Mouse (Mus musculus): Measurements from ENCODE around the gene Dnah2. TPM values are rescaled to one million over a fixed set of nuclear protein-coding genes. Genes with fewer than 3 reads are reported as not detected.
"Not testable (repeated sequence)": the region's sequence is repeated elsewhere in the genome, so short reads cannot be mapped to it uniquely, and the experiment has no call there.

The Dnah2 gene
- total RNA-seq, 1 experiment = 0.98 TPM

- in situ Hi-C loops (cut with MboI; ENCODE audit: low sequenced_read_pairs in 2 of 2, unreplicated experiment in 2 of 2) = no loop called here
- Histone ChIP-seq H3K27ac (ENCODE audit: insufficient read depth, low read depth, low read length, poor library complexity, severe bottlenecking) (no peak overlapping the region), H3K4me3 (ENCODE audit: insufficient read depth in 1 of 2, low read depth in 1 of 2, low read length in 2 of 2, poor library complexity in 1 of 2, severe bottlenecking in 1 of 2) (peak overlapping the region; percentile 80 to 91; a peak in 3 of 4 replicates), H3K36me3 (ENCODE audit: control insufficient read depth, insufficient read depth, low read length, poor library complexity, severe bottlenecking) (peaks cover 14% of the 10 kb centered on the region; the same call in 1 of the 2 replicates), H3K9me3 (ENCODE audit: control insufficient read depth, insufficient read depth, low read depth, low read length) (no peaks in the 10 kb centered on the region), H3K4me1 (ENCODE audit: control insufficient read depth in 2 of 2, insufficient read depth in 2 of 2, low read length in 2 of 2, poor library complexity in 1 of 2) (peaks cover 0 to 9% of the 10 kb centered on the region in 2 experiments; a peak in 1 of 4 replicates), H3K9ac (ENCODE audit: insufficient read depth, low read depth, low read length, poor library complexity, severe bottlenecking) (peak overlapping the region; percentile 97)
- DNase-seq (ENCODE audit: low read depth, low spot score) = no peak
- TF ChIP-seq MAFK (IDR thresholded peaks at IDR 0.05; ENCODE audit: insufficient read depth, low read depth, low read length) = no peak
- TF ChIP-seq HCFC1 (IDR thresholded peaks at IDR 0.05; ENCODE audit: borderline replicate concordance, insufficient read depth, low read length) = no peak
- TF ChIP-seq ZC3H11A (IDR thresholded peaks at IDR 0.05; ENCODE audit: borderline replicate concordance, low read depth, low read length) = no peak
- no peak for TF ChIP-seq ZNF384 (IDR thresholded peaks at IDR 0.05; ENCODE audit: low read depth, low read length)
- TF ChIP-seq CHD2 (IDR thresholded peaks at IDR 0.05; ENCODE audit: low read depth, low read length) = no peak
Observed at GRCm38 (mm10) chr11:69396772-69397171, 152.1 kb downstream of the Dnah2 start.

DNA sequence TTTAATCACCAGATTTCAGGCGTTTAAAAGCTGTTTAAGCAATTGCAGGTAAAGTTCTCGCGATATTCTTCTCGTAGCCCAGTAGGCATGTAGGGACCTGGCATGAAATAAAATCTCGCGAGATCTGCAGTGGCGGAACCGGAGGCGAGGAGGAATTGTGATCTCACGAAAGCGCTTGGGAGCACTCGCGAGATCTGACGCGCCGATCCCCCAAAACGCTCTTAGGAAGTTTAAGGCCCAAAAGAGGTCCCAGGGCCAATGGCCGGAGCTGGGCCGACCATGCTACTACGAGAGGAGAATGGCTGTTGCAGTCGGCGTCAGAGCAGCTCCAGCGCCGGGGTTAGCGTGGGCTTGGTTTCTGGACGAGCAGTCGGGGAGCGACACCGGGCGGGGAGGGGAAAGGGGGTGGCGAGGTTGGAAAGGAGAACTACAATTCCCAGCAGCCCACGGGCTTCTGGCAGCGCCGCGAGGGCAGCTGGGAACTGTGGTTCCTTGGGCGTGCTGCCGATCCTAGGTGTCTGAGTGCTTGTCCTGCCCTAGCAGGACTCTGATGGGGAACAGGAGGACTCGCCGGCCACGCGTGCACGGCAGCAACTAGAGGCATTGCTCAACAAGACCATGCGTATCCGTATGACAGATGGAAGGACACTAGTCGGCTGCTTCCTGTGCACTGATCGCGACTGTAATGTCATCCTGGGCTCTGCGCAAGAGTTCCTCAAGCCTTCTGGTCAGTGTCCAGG lies 153.1 kb downstream of the Dnah2 start:
- Histone ChIP-seq H3K4me3 (ENCODE audit: insufficient read depth in 1 of 2, low read depth in 1 of 2, low read length in 2 of 2, poor library complexity in 1 of 2, severe bottlenecking in 1 of 2) (peak overlapping the region; percentile 80 to 91), H3K9ac (ENCODE audit: insufficient read depth, low read depth, low read length, poor library complexity, severe bottlenecking) (peak overlapping the region; percentile 97), H3K27ac (ENCODE audit: insufficient read depth, low read depth, low read length, poor library complexity, severe bottlenecking) (peak overlapping the region; percentile 89), H3K9me3 (ENCODE audit: control insufficient read depth, insufficient read depth, low read depth, low read length) (no peaks in the 10 kb centered on the region), H3K4me1 (ENCODE audit: control insufficient read depth in 2 of 2, insufficient read depth in 2 of 2, low read length in 2 of 2, poor library complexity in 1 of 2) (peaks cover 0 to 5% of the 10 kb centered on the region in 2 experiments; a peak in 1 of 4 replicates), H3K36me3 (ENCODE audit: control insufficient read depth, insufficient read depth, low read length, poor library complexity, severe bottlenecking) (peaks cover 8% of the 10 kb centered on the region; the same call in 1 of the 2 replicates)
- TF ChIP-seq CHD2 (IDR thresholded peaks at IDR 0.05; ENCODE audit: low read depth, low read length) = peak; percentile 99
- no peak for TF ChIP-seq ZC3H11A (IDR thresholded peaks at IDR 0.05; ENCODE audit: borderline replicate concordance, low read depth, low read length)
- peak; percentile 99 for TF ChIP-seq HCFC1 (IDR thresholded peaks at IDR 0.05; ENCODE audit: borderline replicate concordance, insufficient read depth, low read length)
- no peak for TF ChIP-seq MAFK (IDR thresholded peaks at IDR 0.05; ENCODE audit: insufficient read depth, low read depth, low read length)
- no peak for TF ChIP-seq ZNF384 (IDR thresholded peaks at IDR 0.05; ENCODE audit: low read depth, low read length)
- in situ Hi-C loops (cut with MboI; ENCODE audit: low sequenced_read_pairs in 2 of 2, unreplicated experiment in 2 of 2) = no loop called here
- peak; percentile 99 for DNase-seq (ENCODE audit: low read depth, low spot score)

GRCm38 (mm10) chr11:69395235-69395633 lies 153.7 kb downstream of the Dnah2 start, which contains the start of the genes Naa38 and Cyb5d1:
Gene Naa38, plus strand, starts transcription at chr11:69395487.
Gene Cyb5d1, minus strand, starts transcription at chr11:69395631.
- H3K36me3 ChIP-seq (ENCODE audit: control insufficient read depth, insufficient read depth, low read length, poor library complexity, severe bottlenecking); H3K4me1 ChIP-seq (ENCODE audit: control insufficient read depth in 2 of 2, insufficient read depth in 2 of 2, low read length in 2 of 2, poor library complexity in 1 of 2); H3K9me3 ChIP-seq (ENCODE audit: control insufficient read depth, insufficient read depth, low read depth, low read length); DNase-seq (ENCODE audit: low read depth, low spot score); in situ Hi-C loops (cut with MboI; ENCODE audit: low sequenced_read_pairs in 2 of 2, unreplicated experiment in 2 of 2): not testable (repeated sequence)
- H3K4me3 ChIP-seq (ENCODE audit: insufficient read depth in 1 of 2, low read depth in 1 of 2, low read length in 2 of 2, poor library complexity in 1 of 2, severe bottlenecking in 1 of 2) = peak within 1 kb of the TSS; percentile 80 to 91
- H3K27ac ChIP-seq (ENCODE audit: insufficient read depth, low read depth, low read length, poor library complexity, severe bottlenecking) = peak within 1 kb of the TSS; percentile 89
- peak within 1 kb of the TSS; percentile 97 for H3K9ac ChIP-seq (ENCODE audit: insufficient read depth, low read depth, low read length, poor library complexity, severe bottlenecking)

DNA sequence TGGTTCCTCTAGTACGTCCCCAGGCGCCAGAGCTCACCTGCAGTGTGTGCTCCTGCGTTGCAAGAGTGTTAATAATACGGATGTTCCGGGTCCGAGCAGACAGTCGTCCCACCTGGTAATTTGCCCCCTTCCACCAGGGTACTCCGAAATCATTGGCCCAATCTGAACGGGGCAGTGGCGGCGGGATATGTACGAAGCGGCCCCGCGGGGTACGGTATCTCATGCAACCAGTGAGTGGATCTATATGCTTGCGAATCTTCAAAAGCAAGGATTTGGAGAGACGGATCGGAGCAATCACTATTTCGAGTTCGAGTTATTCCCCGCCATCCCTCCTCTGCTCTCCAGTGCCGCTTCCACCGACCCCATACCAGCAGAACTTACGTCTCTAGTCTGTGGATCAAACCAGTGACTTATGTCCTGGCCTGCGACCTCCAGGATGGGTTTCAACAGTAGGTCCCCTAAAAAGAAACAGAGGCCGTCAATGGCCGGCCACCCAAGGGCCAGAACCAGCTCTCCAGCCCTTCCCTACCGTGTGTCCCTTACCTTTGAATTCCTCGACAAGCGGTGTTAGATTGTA lies 154.2 kb downstream of the Dnah2 start:
- H3K36me3 ChIP-seq (ENCODE audit: control insufficient read depth, insufficient read depth, low read length, poor library complexity, severe bottlenecking); DNase-seq (ENCODE audit: low read depth, low spot score); in situ Hi-C loops (cut with MboI; ENCODE audit: low sequenced_read_pairs in 2 of 2, unreplicated experiment in 2 of 2); H3K27ac ChIP-seq (ENCODE audit: insufficient read depth, low read depth, low read length, poor library complexity, severe bottlenecking); H3K9me3 ChIP-seq (ENCODE audit: control insufficient read depth, insufficient read depth, low read depth, low read length); H3K4me1 ChIP-seq (ENCODE audit: control insufficient read depth in 2 of 2, insufficient read depth in 2 of 2, low read length in 2 of 2, poor library complexity in 1 of 2): not testable (repeated sequence)
- peak overlapping the region; percentile 93 for H3K9ac ChIP-seq (ENCODE audit: insufficient read depth, low read depth, low read length, poor library complexity, severe bottlenecking)
- peak overlapping the region; percentile 80 to 91 for H3K4me3 ChIP-seq (ENCODE audit: insufficient read depth in 1 of 2, low read depth in 1 of 2, low read length in 2 of 2, poor library complexity in 1 of 2, severe bottlenecking in 1 of 2)
